Mouse (Mus musculus) CD4-positive, CD25-positive, alpha-beta regulatory T cell, adult 2 months (primary cell): ENCODE measurements at regions not wholly inside any gene's neighbourhood (a gene's known extent, or its start where the extent isn't known, plus 50 kb on each side); places are given as distances from the start of the nearest gene placed in this dataset.

Source experiments
- DNase-seq: peaks from one replicate; pipeline ENCODE4 v3.0.0-alpha.2; 2012; ENCODE audit warnings: low read depth, low spot score

DNA sequence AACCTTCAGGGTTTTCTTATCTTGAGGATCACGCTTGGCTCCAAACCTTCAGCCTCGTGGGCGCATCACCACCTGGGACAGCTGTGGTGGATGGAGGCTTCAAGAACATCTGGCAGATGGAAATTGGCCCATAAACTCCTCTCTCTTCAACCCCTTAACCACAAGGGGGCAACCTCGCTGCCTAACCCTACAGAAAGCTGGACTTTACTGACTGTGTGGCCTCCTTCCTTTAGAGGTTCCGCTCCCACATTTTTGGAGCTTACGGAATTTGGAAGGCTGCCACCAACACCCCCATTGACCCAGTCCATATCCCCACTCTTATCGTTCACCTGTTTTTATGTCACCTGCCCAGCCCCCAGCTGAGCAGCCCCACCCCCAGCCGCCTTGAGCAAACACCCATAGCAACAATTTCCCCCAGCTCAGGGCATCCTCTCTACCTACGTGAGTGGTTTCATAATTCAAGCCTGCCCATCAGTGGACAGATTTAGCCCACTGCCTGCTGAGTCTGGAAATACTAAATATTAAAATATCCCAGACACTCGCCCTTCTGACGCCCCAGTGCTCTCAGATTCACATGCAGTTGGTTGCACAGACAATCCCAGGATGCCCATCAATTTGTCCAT is 167.0 kb upstream of the Slc22a22 start:
- DNase-seq, result peak; percentile 76

DNA sequence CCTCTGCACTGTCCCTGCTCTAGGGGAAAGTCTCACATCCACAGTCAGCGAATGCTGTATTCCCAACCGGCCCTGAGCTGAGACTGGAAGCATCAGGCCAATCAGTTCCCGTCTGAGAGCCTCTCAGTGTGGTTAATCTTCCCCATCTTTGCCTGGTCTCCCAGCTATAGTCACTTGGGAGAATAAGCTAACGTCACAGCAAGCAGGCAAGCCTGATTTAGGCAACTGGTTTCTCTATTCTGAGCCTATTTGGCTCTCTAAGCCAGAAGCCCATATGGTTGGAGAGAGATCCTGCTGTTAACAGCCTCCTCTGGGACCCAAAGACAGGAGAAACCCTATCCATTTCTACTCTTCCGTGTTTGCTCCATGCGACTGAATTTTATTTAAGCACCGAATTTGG is 161.7 kb upstream of the Slc22a22 start:
- DNase-seq, result no peak

DNA sequence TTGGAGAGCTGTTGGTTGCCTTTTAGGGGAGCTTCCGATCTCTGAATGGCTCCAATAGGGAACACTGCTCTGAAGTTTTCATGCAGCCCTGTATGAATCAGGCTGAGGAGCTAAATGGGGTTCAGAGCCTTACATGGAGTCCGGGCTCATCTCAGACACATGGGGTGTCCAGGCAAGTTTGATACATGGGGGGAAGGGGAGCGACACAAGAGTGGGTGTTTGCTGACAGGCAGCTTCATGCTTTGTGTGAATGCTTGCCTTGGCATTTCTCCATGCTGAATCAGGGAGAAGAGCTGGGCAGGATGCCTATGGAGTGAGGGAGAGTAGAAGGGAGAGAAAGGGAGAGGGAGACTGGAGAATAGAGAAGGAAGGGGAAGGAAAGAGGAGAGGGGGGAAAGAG is 155.6 kb upstream of the Slc22a22 start:
- DNase-seq, result no peak

DNA sequence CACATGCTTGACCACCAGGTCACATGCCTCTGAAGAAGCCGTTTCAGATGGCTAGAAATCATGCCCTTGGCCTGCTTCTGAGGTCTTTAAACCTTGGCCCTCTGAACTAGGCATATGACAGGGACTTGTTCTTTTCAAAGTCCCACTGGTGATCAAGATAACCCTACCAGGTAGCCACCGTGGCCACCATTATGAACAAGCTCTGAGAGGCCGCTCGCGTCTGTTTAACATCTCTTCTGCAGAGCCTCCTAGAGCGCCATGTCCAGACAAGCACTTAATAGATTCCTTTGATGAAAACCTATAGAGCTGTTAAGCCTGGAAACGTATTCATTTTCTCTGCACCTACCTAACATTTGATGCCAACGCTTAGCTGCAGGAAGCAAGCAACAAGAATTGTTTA is 155.1 kb upstream of the Slc22a22 start:
- no peak for DNase-seq

DNA sequence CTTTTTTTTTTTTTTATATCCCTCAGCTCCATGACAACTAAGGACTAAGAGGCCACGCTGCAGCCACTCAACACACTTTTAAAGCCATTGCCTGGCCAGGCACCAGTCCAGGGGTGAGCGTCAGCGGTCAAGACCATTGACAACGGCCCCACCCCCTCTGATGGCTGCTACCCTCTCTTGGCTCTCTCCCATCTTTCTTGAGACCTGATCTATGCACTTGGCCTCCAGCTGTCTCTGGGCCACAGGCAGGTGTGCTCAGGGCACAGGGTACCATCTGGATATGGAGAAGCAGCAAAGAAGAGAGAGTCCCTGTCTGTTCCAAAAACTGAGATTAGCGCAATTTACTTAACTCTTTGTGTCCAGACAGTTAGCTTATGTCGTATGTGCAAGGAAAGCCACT is 141.0 kb upstream of the Slc22a22 start:
- DNase-seq, result no peak

DNA sequence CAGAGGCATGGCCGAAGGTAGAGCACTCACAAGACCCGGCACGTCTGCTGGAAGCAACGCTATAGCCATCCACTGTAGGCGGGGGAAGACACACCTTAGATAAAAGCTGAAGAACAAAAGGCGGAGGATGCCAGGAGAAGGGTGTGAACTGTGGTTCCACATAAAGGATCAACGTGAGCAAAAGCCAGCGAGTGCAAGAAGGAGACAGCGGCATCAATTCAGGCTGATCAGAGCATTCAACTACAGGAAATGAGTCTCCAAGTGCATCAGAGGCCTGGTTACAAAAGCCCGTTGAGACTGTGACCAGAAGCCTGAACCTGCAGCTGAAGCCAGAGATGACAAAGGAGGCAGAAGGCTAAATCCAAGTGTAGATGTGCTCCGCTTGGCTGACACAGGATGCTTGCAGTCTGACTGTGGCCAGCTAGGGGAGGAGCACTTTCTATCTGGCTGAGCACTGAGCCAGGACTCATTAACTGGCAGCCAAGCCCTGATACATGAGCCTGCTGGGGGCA is 139.5 kb upstream of the Slc22a22 start:
- DNase-seq, result no peak

DNA sequence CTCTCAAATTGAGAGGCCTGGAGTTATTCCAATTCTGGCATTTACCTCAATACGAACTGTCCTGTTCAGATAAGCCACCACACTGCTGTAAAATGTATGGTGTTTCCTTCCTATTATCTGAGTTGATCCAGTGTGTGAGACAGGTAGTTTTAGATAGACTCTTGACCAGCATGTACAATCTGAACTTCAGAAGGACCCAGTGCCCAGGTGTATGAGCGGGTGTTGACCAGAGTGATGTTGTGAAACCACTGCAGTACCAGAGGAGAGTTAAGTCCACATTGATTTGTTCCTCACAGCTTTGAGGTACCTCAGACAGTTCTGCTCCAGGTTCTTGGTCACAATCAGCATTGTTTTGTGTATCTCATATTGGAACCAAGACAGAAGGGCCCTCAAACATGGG is 132.6 kb upstream of the Slc22a22 start:
- DNase-seq, result no peak

DNA sequence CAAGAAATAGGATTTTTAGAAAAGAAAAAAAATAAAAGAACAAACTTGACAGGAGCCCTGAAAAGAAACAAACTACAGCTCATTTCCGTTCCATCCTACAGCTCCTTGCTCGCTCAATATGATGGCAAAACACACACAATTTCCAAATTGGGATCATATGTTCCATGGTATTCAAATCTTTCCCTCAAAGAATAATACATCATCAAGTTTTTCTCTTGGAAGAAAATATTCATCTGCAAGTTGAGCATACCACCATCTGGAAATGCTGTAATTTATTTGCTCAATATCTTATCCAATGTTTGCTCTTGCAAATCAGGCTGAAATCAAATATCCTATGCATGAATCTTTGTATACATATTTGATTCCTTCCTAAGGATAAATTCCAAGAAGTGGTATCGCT is 131.1 kb upstream of the Slc22a22 start:
- no peak for DNase-seq

DNA sequence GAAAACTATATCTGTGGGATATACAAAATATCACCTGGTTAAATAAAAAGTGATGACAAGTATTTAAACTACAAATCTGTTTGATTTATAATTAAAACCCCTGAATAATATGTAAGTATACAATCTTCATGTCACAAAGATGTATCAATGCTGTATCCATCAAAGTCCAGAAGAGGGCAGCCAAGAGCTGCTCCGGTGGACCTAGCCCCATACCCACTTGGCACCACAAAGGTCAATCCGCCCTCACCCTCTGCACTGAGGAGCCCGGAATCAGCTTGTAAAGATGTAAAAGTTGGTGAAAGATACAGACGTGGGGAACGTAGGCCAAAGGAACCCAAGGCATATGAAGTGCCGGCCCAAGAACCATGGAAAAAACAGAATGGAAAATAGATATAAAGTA is 123.1 kb upstream of the Slc22a22 start:
- DNase-seq, result peak; percentile 78

DNA sequence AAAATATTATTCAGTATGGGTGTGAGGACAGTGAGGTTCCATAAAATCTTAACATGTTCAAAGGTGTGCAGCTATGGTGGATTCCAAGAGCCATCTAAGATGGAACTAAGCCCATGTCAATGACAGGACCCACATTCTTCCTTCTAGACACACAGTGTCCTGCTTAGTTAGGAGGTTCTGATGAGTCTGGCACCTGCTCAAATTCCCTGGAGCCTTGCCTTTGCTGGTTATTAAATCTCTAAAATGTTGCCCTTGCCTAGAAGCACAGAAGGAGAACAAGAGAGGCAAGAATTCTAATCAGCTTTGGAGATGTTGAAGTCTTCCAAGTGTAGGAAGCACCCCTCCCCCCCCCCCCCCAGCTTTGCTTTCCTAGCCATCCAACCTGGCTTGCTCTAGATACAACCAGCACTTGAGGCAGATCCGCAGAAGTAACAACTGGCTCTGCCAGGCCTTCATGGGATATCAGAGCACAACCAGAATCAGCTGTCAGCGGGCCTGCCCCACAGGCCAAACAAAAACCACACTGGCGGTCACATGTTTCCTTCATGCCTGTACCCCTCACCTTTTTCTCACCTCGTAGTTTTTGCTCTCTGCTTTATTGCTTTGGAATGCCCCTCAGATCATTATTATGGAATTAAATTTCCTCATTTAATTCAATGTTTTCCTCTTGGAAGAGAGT is 116.0 kb upstream of the Slc22a22 start:
- no peak for DNase-seq

DNA sequence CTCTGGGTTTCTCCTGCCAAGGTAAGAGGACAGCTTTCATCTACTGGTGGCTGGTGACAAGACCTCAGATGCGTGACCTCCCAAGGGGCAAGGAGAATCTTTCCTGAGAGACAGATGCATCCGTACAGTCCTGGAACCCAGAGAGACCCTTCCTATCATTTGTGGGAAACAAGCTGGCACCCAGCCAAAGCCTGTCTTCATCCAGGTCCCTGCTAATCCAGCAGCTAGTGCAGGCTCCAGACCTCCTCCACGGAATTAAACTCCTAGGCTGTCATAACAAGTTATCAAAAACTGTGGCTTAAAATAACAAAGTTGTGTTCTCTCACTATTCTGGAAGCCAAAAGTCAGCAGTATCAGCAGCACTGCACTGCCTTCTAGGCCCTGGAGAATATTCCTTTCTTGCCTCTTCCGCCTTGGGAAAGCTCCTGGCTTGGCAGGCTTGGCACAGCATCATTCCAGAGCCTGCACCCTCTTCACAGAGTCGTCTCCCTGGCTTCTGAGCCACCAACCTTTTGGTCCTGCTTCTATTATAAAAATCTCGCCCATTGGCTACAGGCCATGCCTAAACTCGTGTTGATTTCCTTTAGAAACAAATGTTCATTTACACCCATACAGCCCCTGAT is 113.3 kb upstream of the Slc22a22 start:
- DNase-seq, result no peak

DNA sequence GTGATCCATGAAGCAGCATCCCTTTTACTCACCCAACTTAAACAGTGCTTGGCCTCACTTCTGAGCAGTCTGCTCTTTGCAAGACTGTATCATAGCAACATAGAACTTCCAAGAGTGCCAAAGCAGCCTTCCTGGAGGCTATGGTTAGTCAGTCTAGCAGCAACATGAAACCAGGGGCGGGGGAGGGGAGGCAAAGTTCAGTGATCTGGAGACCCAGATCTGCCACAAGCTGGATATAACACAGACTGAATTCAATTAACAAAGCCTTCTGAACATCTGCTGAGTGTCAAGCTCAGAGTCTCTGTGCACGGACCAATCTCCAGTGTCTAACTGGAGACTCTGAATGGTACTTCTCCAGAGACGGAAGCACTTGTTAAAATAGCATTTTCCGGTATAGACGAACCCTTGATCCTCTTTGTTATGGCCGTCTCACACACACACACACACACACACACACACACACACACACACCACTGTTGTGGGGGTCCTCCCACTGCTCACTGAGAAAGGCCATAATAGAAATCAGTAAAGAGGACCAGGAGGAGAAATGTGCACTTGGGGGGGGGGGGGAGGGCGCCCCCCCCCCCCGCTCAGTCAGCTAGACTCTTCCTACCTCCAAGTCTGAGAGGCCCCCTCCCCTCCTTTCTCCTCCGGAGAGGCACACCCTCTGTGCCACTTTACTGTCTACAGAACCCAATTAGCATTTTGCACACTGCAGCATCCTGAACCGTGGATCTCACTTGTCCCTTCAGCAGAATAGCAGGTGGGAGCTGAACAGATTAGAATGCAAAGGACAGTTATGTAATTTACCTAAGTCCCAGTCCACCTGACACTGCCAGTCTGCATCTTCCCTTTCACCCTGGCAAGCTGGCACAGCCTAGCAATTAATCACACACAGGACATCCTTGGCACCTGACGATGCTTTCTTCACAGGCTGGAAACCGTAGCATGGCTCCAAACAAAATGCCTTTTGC is 112.3 kb upstream of the Slc22a22 start:
- no peak for DNase-seq

DNA sequence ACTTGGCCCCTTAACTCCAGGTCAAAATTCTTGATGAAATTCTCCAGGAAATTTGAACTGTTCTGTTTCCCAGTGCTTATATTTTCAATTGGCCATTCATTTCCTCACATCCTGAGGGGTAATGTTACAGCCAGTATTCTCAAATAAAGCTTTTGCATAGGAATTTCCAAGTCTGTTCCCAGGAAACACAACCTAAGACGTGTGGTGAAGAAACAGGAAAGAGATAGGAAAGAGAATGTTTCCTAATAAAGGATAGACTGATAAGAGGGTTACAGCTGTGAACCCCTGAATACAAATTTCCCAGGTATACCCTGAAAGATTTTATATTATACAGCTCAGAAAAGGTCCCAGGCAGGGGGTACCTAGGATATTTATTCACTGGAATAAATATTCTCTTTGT is 108.0 kb upstream of the Slc22a22 start:
- no peak for DNase-seq

DNA sequence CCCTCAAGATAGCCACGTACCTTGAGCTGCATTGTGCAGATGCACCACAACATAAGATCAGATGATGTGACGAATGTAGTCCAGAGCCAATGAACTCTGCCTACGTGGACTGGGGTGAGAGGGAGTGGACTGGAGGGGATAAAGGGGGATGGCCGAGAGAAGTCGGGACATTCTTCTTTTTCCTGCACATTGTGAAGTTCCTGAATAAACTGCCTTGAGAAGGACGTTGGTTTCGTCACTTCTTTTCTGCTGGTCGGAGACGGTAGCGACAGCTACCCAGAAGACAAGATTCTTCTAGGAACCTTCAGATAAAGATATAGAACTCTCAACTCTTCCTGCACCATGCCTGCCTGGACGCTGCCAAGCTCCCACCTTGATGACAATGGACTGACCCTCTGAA is 107.1 kb upstream of the Slc22a22 start:
- DNase-seq, result no peak

DNA sequence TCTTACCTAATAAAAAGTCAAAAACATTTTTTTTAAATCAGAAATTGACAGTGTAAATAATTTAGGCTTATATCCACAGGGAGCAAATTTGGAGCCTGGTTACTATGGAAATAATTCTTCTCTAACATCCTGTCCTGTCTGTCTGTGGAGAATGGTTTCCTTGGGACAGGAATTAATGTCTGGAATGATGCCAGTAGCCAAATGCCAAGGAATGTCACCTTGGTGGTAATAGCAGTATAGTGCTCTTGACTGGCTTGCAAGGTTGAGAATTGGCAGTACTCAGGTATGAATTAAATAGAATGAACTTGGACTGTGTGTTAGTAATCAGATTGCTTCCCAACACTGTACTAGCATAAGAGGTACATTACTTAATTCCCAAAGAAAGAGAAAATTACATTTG is 103.8 kb upstream of the Slc22a22 start:
- no peak for DNase-seq

DNA sequence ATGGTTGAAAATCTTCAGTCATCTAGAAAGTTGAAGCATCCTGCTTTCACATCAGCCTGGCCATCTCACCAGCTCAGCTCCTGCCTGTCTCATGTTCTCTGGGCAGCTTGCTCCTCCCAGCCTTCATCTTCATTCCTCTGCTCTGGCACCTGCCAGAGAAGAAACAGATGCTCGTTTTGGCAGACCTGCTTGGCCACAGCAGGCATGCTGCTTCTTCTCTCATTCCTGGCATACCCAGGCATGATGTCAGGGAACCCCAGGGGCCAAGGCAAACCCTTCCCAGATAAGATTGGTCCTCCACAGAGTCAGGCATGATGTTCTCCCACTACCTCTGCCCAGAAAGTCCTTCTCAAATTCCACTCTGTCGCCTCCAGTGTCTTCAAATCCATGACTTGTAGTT is 101.4 kb upstream of the Slc22a22 start:
- no peak for DNase-seq

DNA sequence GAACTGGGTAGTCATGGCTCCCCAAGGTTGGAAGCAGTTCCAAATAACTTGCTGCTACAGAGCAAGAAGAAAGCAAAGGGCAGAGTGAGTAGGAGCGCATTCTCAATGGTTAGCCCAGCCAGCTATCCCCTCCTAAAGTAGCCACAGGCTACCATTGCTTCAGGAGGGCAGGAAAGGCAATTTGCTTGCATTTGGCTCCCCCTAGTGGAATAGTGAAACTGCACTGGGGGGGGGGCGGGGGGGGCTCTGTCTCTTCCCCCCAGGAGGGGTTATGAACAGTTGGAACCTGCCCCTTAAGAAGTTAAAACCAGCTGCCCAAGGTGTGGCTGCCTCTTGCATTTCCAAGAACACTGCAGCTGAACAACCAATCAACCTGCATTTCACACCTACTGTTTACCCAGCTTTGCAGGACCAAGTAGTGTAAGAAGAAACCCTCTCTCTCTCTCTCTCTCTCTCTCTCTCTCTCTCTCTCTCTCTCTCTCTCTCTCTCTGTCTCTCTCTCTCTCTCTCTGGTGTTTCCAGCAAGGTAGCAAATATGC is 96.7 kb upstream of the Slc22a22 start:
- DNase-seq, result no peak

DNA sequence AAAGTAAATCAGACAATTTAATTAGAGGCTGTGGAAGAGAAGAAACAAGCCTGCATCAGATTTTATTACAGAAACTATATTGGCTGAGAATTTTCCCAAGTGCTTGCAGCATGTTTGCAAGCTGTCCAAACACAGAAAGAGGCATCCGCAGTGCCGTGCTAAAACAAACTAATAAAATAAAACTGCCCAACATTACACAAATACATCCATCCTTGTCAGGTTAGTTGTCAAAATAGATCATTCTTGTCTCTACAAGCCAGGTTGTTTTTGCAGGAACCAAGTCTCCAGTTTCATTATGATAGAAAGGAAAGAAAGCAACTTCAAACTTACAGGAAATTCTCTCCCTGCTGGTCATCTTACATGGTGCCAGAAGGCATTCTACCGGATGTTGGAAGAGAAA is 95.0 kb upstream of the Slc22a22 start:
- DNase-seq, result no peak

DNA sequence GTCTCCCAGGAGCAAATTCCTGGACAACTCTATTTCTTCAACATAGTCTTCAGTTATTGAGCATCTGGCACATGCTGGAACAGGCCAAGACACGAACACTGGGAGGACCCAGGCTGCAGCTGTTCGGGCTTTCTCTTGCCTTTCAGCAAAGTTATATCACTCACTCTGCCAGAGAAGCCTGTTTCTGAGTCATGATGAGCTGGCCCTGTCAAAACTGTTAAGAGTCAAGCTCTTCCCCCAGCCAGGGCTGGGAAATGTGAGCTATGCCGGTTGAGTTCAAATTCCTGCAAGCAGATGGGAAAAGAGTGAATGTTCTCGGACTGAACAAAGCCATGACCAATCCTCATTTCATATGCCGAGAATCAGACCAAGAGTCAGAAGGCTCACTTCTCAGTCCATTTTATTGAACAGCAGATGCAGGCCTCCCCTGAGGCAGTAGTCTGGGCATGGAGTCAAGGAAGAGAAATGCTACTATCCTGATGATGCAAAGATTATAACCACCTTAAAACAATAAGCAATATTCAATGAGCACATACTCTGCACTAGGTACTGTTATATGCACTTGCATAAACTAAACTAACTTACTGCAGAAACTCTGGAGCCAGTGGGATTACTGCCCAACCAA is 90.7 kb upstream of the Slc22a22 start:
- DNase-seq, result no peak

DNA sequence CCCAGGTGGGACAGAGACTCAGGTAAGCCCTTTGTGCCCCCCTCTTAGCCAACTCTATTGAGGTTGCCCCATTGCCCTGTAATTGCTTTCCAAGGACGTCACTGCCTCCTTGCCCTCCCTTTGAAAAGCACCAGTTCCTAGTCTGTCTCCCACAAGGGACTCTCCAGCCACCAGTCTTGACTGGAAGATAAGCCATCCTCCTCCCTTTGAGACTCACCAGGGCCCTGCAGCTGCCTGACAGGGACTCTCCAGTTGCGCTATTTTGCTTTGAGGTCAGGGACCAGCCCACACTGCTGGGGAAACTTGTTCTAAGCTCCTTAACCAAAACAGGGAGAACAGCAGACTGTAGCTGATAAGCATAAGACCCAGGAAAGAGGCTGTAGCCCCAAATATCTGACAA is 69.7 kb upstream of the Slc22a22 start:
- DNase-seq, result no peak

DNA sequence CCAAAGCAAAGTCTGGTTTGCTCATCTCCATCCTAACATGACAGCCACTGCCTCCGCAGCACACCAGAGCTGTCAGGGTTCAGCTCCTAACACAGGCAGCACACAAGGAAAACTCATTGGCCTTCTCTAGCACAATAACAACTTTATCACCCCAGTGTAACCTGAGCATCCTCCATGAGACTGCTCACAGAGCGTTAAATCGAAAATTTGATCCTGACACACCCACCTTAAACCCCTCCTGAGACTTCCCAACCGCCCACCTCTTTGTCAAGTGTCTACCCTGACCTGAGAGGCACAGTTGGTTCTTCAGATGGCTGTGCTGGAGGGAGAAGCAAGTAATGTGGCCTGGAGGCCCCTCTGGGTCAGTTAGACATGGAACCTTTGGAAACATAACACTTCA is 67.7 kb upstream of the Slc22a22 start:
- DNase-seq, result no peak
